Mouse (Mus musculus) intestine, embryonic 14.5 days (tissue): ENCODE data around the gene Abhd12b. TPM values are rescaled to one million over a fixed set of nuclear protein-coding genes. Genes with fewer than 3 reads are reported as not detected.
"Not testable (repeated sequence)": the region's sequence is repeated elsewhere in the genome, so short reads cannot be mapped to it uniquely, and the experiment has no call there.

ENCODE experiments used
- ATAC-seq: fragments of 200-750 bp; cut with Nextera tagmentation; replicated peaks from 2 replicates; pipeline ENCODE4 v1.8.0; 2017; ENCODE audit warnings: low read depth, moderate number of reproducible peaks, moderate TSS enrichment, moderate library complexity; ENCODE audit not compliant: low FRiP score, low TSS enrichment
- DNase-seq: peaks from one replicate; pipeline ENCODE4 v3.0.0-alpha.2; 2018; ENCODE audit warnings: low spot score
- H3K27ac ChIP-seq: fragments of 300-500 bp; sonication (generic); 2 replicates; pipeline ENCODE4 v1.5.1; 2014; ENCODE audit warnings: low read depth, mild to moderate bottlenecking, control low read depth
- H3K27me3 ChIP-seq: fragments of 300-500 bp; sonication (generic); replicated peaks from 2 replicates; pipeline ENCODE4 v1.6.1; 2014; ENCODE audit warnings: low read length, control low read depth; ENCODE audit not compliant: control insufficient read depth, insufficient read depth
- H3K36me3 ChIP-seq: fragments of 300-500 bp; sonication (generic); 2 replicates; pipeline ENCODE4 v1.6.1; 2014; ENCODE audit warnings: low read length, control low read depth; ENCODE audit not compliant: control insufficient read depth, insufficient read depth
- H3K4me1 ChIP-seq: fragments of 300-500 bp; sonication (generic); replicated peaks from 2 replicates; pipeline ENCODE4 v1.6.1; 2014; ENCODE audit warnings: low read length, control low read depth, mixed read lengths; ENCODE audit not compliant: control insufficient read depth, insufficient read depth
- H3K4me2 ChIP-seq: fragments of 300-500 bp; sonication (generic); 2 replicates; pipeline ENCODE4 v1.6.1; 2014; ENCODE audit warnings: low read length
- H3K4me3 ChIP-seq: fragments of 300-500 bp; sonication (generic); 2 replicates; pipeline ENCODE4 v1.5.1; 2014; ENCODE audit warnings: low read depth, low read length, control low read depth, mixed read lengths
- H3K9ac ChIP-seq: fragments of 300-500 bp; sonication (generic); 2 replicates; pipeline ENCODE4 v1.6.1; 2014; ENCODE audit warnings: mild to moderate bottlenecking, low read length
- H3K9me3 ChIP-seq: fragments of 300-500 bp; sonication (generic); 2 replicates; pipeline ENCODE4 v1.6.1; 2016; ENCODE audit warnings: low read length, control low read depth; ENCODE audit not compliant: control insufficient read depth
- WGBS: fragments of 180-500 bp; shearing (Covaris S2); extraction: QIAGEN DNeasy Blood & Tissue Kit; methylation state at CpG from one replicate; pipeline ENCODE4 v1.1.7; 2014; 5-methylcytosine and 5-hydroxymethylcytosine counted together
- polyA plus RNA-seq: library from polyadenylated mRNA; unstranded; fragments of >200 nt; fragmentation: Nextera tagmentation; extraction: Ambion mirVana; gene quantifications from 2 replicates; pipeline ENCODE4 v1.2.1, GENCODE M21; 2014

The Abhd12b gene
- polyA plus RNA-seq, 1 experiment from 2014 or later = 0.49 TPM

GRCm38 (mm10) chr12:70144106-70144587 lies 9.8 kb upstream of the Abhd12b start:
- Histone ChIP-seq H3K4me1 (peaks cover 12% of the 10 kb centered on the region; the same call in 1 of the 2 replicates), H3K27ac (peak overlapping the region; percentile 94)
- H3K4me3 ChIP-seq, H3K4me2 ChIP-seq, H3K27me3 ChIP-seq, H3K9me3 ChIP-seq, H3K9ac ChIP-seq, H3K36me3 ChIP-seq: not testable (repeated sequence)
- peak; percentile 69 for DNase-seq
- WGBS = 5% methylated on average over 3 of the region's 3 CpGs
- ATAC-seq = peak; percentile 64

GRCm38 (mm10) chr12:70144637-70145448 lies 9.1 kb upstream of the Abhd12b start:
- H3K4me2 ChIP-seq = peak overlapping the region; percentile 28; the same call in 1 of the 2 replicates
- no peak overlapping the region for H3K4me3 ChIP-seq
- WGBS = 30% methylated on average over 20 of the region's 20 CpGs
- ATAC-seq (no peak; the same call in 1 of the 2 replicates), DNase-seq (peak; percentile 74)
- H3K9me3 ChIP-seq = no peaks in the 10 kb centered on the region
- H3K4me1 ChIP-seq = peaks cover 12% of the 10 kb centered on the region; the same call in 1 of the 2 replicates
- 0 out of 2 replicates have a peak overlapping the region, but pooled peaks have one; percentile 5 for H3K9ac ChIP-seq
- no peaks in the 10 kb centered on the region for H3K36me3 ChIP-seq
- H3K27me3 ChIP-seq = no peaks in the 10 kb centered on the region
- peak overlapping the region; percentile 94 for H3K27ac ChIP-seq

GRCm38 (mm10) chr12:70145586-70145985 lies 8.4 kb upstream of the Abhd12b start:
- peaks cover 12% of the 10 kb centered on the region; the same call in 1 of the 2 replicates for H3K4me1 ChIP-seq
- H3K9ac ChIP-seq = no peak overlapping the region
- no peaks in the 10 kb centered on the region for H3K36me3 ChIP-seq
- H3K9me3 ChIP-seq = no peaks in the 10 kb centered on the region
- peak overlapping the region; percentile 94; the same call in 1 of the 2 replicates for H3K27ac ChIP-seq
- 91% methylated on average over 6 of the region's 6 CpGs for WGBS
- H3K4me3 ChIP-seq = no peak overlapping the region
- DNase-seq (no peak), ATAC-seq (no peak)
- H3K27me3 ChIP-seq = no peaks in the 10 kb centered on the region
- no peak overlapping the region for H3K4me2 ChIP-seq

- Histone ChIP-seq H3K27me3 (no peaks in the 10 kb centered on the region), H3K4me2 (peak overlapping the region; percentile 54), H3K9me3 (no peaks in the 10 kb centered on the region), H3K27ac (peak overlapping the region; percentile 51; the same call in 1 of the 2 replicates), H3K4me1 (peaks cover 12% of the 10 kb centered on the region; the same call in 1 of the 2 replicates), H3K9ac (peak overlapping the region; percentile 30; the same call in 1 of the 2 replicates), H3K36me3 (no peaks in the 10 kb centered on the region), H3K4me3 (peak overlapping the region; percentile 34)
- ATAC-seq = no peak
- 6% methylated on average over 13 of the region's 13 CpGs for WGBS
- no peak for DNase-seq
Measured at GRCm38 (mm10) chr12:70147986-70148630, 5.8 kb upstream of the Abhd12b start.

DNA sequence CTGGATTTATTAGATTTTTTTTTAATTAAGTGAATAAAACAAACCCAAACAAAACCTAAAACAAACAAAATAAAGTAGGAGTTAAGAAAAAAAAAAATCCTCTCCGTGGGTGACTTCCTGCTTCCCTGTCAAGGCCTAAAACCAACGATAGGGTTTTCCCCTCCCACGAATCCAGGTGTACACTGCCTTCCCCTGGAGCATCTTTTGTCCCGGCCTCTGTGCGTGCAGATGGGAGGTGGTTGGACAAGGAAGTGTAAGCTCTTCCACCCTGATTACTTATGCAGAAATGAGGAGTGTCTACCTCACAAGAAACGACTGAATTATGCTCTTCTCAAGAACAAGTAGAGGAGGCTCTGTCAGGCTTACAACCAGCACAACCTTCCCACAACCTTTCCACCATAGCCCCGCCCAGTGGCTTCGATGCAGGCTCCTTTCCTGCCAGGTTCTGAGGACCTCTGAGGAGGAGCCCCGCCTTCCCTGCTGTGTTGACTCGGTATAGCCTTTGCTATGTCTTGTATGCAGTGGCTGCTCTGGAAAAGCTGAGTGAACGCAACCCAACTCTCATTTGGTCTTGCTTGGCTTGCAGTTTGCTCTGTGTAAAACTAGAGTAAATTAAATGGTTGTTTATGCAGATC lies 5.2 kb upstream of the Abhd12b start:
- Histone ChIP-seq H3K4me2 (peak overlapping the region; percentile 54), H3K27ac (peak overlapping the region; percentile 51; the same call in 1 of the 2 replicates), H3K9ac (peak overlapping the region; percentile 30; the same call in 1 of the 2 replicates), H3K36me3 (no peaks in the 10 kb centered on the region), H3K4me1 (peaks cover 12% of the 10 kb centered on the region; the same call in 1 of the 2 replicates), H3K4me3 (peak overlapping the region; percentile 34), H3K9me3 (no peaks in the 10 kb centered on the region), H3K27me3 (no peaks in the 10 kb centered on the region)
- DNase-seq (no peak), ATAC-seq (no peak)
- WGBS = 12% methylated on average over 11 of the region's 11 CpGs

GRCm38 (mm10) chr12:70156222-70156621 lies 2.3 kb downstream of the Abhd12b start:
- Histone ChIP-seq H3K9me3 (no peaks in the 10 kb centered on the region), H3K4me3 (no peak overlapping the region), H3K27ac (no peak overlapping the region), H3K36me3 (no peaks in the 10 kb centered on the region), H3K9ac (no peak overlapping the region), H3K27me3 (no peaks in the 10 kb centered on the region), H3K4me1 (no peaks in the 10 kb centered on the region), H3K4me2 (no peak overlapping the region)
- ATAC-seq = no peak
- WGBS = 78% methylated on average over 6 of the region's 6 CpGs
- no peak for DNase-seq

GRCm38 (mm10) chr12:70157292-70158066 lies 3.5 kb downstream of the Abhd12b start:
- H3K9ac ChIP-seq = no peak overlapping the region
- no peaks in the 10 kb centered on the region for H3K27me3 ChIP-seq
- ATAC-seq (no peak), DNase-seq (no peak)
- H3K9me3 ChIP-seq = no peaks in the 10 kb centered on the region
- WGBS = 57% methylated on average over 5 of the region's 5 CpGs
- no peaks in the 10 kb centered on the region for H3K36me3 ChIP-seq
- H3K4me1 ChIP-seq = no peaks in the 10 kb centered on the region
- no peak overlapping the region for H3K4me3 ChIP-seq
- H3K4me2 ChIP-seq = no peak overlapping the region
- H3K27ac ChIP-seq = no peak overlapping the region

DNA sequence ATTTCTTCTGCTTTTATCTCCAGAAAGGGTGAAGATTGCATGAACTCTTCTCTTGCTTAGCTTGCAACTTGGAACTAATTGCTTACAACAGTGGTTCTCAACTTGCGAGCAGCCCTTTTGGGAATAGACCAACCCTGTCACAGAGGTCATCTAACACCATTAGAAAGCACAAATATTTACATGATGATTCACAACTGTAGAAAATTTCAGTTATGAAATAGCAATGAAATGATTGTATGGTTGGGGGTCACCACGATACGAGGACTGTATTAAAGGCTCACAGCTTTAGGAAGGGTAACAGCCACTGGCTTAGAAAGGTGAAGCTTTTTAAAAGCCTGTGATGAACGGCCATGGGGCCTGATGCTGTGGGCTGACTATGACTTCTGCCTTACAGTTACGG lies 7.1 kb downstream of the Abhd12b start:
- no peak overlapping the region; the same call in 1 of the 2 replicates for H3K27ac ChIP-seq

More for the DNA sequence above, 7.1 kb downstream of the Abhd12b start:
- Histone ChIP-seq H3K9ac (no peak overlapping the region), H3K4me1 (no peaks in the 10 kb centered on the region), H3K4me3 (no peak overlapping the region), H3K9me3 (no peaks in the 10 kb centered on the region), H3K27me3 (no peaks in the 10 kb centered on the region), H3K36me3 (no peaks in the 10 kb centered on the region), H3K4me2 (no peak overlapping the region)
- DNase-seq (no peak), ATAC-seq (no peak)
- WGBS = 49% methylated on average over 5 of the region's 5 CpGs
